Comparison of ENCODE assay signal across 8 mouse cellular contexts in genomic region chr4:86857113-86858069, GRCm38 (mm10). TPM values are rescaled to one million over a fixed set of nuclear protein-coding genes. Genes with fewer than 3 reads are reported as not detected.
DNase-seq lines count a peak whose midpoint lies in the region; ATAC-seq and TF ChIP-seq lines count a peak whose summit lies in the region.

Gene Rps6 (minus strand): TSS chr4:86857412.

- peak; percentile 98 for DNase-seq in 3T3-L1 (ENCODE audit: low read depth, low spot score)
- DNase-seq in adrenal gland, postnatal 4 days (ENCODE audit: low spot score in 2 of 2) = peak; percentile 85 to 91
- peak; percentile 99 for DNase-seq in embryonic facial prominence, embryonic 14.5 days (ENCODE audit: low spot score)
- peak; percentile 98 for DNase-seq in heart, adult 8-10 months (ENCODE audit: low spot score)
- DNase-seq in kidney, adult 9 months = peak; percentile 98
- peak; percentile 98 for DNase-seq in limb, embryonic 14.5 days (ENCODE audit: low spot score)
- peak; percentile 99 for DNase-seq in midbrain, postnatal 0 days (ENCODE audit: low spot score)
- DNase-seq in spleen, postnatal 14 days (ENCODE audit: low spot score in 2 of 2) = peak; percentile 87 to 94

- no peaks in the 10 kb centered on the region for H3K27me3 ChIP-seq in embryonic facial prominence, embryonic 14.5 days (replicated peaks; ENCODE audit: control insufficient read depth, insufficient read depth, low read length)
- H3K27me3 ChIP-seq in limb, embryonic 14.5 days (ENCODE audit: control insufficient read depth, insufficient read depth, low read length) = no peaks in the 10 kb centered on the region
- H3K27me3 ChIP-seq in midbrain, postnatal 0 days (ENCODE audit: insufficient read depth, low read length) = no peaks in the 10 kb centered on the region

- peak within 1 kb of the TSS; percentile 92 for H3K4me2 ChIP-seq in embryonic facial prominence, embryonic 14.5 days (ENCODE audit: low read depth, low read length)
- H3K4me2 ChIP-seq in limb, embryonic 14.5 days (replicated peaks; ENCODE audit: low read depth, low read length, severe bottlenecking) = peak within 1 kb of the TSS; percentile 85
- peak within 1 kb of the TSS; percentile 72 for H3K4me2 ChIP-seq in midbrain, postnatal 0 days (ENCODE audit: low read depth, low read length, poor library complexity, severe bottlenecking)

- no peaks in the 10 kb centered on the region for H3K9me3 ChIP-seq in embryonic facial prominence, embryonic 14.5 days (ENCODE audit: control insufficient read depth, low read length)
- no peaks in the 10 kb centered on the region for H3K9me3 ChIP-seq in limb, embryonic 14.5 days (ENCODE audit: control insufficient read depth, low read length)
- H3K9me3 ChIP-seq in midbrain, postnatal 0 days (ENCODE audit: low read length) = no peaks in the 10 kb centered on the region

- peak; percentile 97; the same call in 1 of the 2 replicates for TF ChIP-seq POLR2A in limb, embryonic 14.5 days (IDR thresholded peaks at IDR 0.05; ENCODE audit: borderline replicate concordance, extremely low read depth, insufficient read depth, insufficient read length)

- peak within 1 kb of the TSS; percentile 100 for H3K9ac ChIP-seq in embryonic facial prominence, embryonic 14.5 days (ENCODE audit: low read depth, low read length)
- H3K9ac ChIP-seq in limb, embryonic 14.5 days (ENCODE audit: low read depth, low read length, severe bottlenecking) = peak within 1 kb of the TSS; percentile 99
- peak within 1 kb of the TSS; percentile 93 for H3K9ac ChIP-seq in midbrain, postnatal 0 days (replicated peaks; ENCODE audit: low read length, poor library complexity, severe bottlenecking)

- WGBS in embryonic facial prominence, embryonic 14.5 days = under 1% methylated on average over 48 of the region's 68 CpGs
- WGBS in limb, embryonic 14.5 days = under 1% methylated on average over 57 of the region's 68 CpGs
- WGBS in midbrain, postnatal 0 days = under 1% methylated on average over 61 of the region's 68 CpGs

- peaks cover 12% of the 10 kb centered on the region for H3K4me1 ChIP-seq in embryonic facial prominence, embryonic 14.5 days (ENCODE audit: control insufficient read depth, insufficient read depth, low read length)
- H3K4me1 ChIP-seq in limb, embryonic 14.5 days (ENCODE audit: control insufficient read depth, insufficient read depth, low read length) = peaks cover 5% of the 10 kb centered on the region; the same call in 1 of the 2 replicates
- H3K4me1 ChIP-seq in midbrain, postnatal 0 days (ENCODE audit: insufficient read depth, low read length) = peaks cover 6% of the 10 kb centered on the region; the same call in 1 of the 2 replicates

- H3K36me3 ChIP-seq in embryonic facial prominence, embryonic 14.5 days (ENCODE audit: control insufficient read depth, insufficient read depth, low read length) = peaks cover 34% of the 10 kb centered on the region
- H3K36me3 ChIP-seq in limb, embryonic 14.5 days (ENCODE audit: control insufficient read depth, insufficient read depth, low read length) = peaks cover 31% of the 10 kb centered on the region
- H3K36me3 ChIP-seq in midbrain, postnatal 0 days (ENCODE audit: insufficient read depth, low read length) = peaks cover 20% of the 10 kb centered on the region

- peak within 1 kb of the TSS; percentile 97 for H3K27ac ChIP-seq in embryonic facial prominence, embryonic 14.5 days (replicated peaks; ENCODE audit: low read depth, low read length)
- peak within 1 kb of the TSS; percentile 98 for H3K27ac ChIP-seq in limb, embryonic 14.5 days (replicated peaks; ENCODE audit: low read depth, low read length)
- peak within 1 kb of the TSS; percentile 98 for H3K27ac ChIP-seq in midbrain, postnatal 0 days (ENCODE audit: low read depth, low read length)

- TF ChIP-seq CTCF in midbrain, postnatal 0 days (IDR thresholded peaks at IDR 0.05) = no peak; the same call in 1 of the 2 replicates

- peak within 1 kb of the TSS; percentile 97 for H3K4me3 ChIP-seq in embryonic facial prominence, embryonic 14.5 days (ENCODE audit: low read depth, low read length)
- peak within 1 kb of the TSS; percentile 97 for H3K4me3 ChIP-seq in limb, embryonic 14.5 days (replicated peaks; ENCODE audit: low read length)
- H3K4me3 ChIP-seq in midbrain, postnatal 0 days (ENCODE audit: low read depth, low read length) = peak within 1 kb of the TSS; percentile 96

- peak; percentile 98 for ATAC-seq in embryonic facial prominence, embryonic 14.5 days (ENCODE audit: low read depth)
- peak; percentile 98 for ATAC-seq in limb, embryonic 14.5 days (ENCODE audit: low FRiP score, low read depth)
- ATAC-seq in midbrain, postnatal 0 days (ENCODE audit: low FRiP score) = peak; percentile 98

RNA-seq across cellular contexts. Expression of gene Rps6, which starts in this region (rescaled TPM):
- total RNA-seq in adrenal gland, postnatal 4 days (2021) = 1,000 to 10,000 TPM; 1,162 to 1,195 TPM
- 827 and 832 TPM in 2 replicates for polyA plus RNA-seq in embryonic facial prominence, embryonic 14.5 days (2014; fragmentation: Nextera tagmentation; extraction: Ambion mirVana)
- total RNA-seq in heart, adult 8-10 months (2022) = 100 to 1,000 TPM; 483 to 550 (median 520) TPM
- polyA plus RNA-seq in limb, embryonic 14.5 days (2012; rRNA removed) = 1,562 and 2,024 TPM in 2 replicates
- 903 and 916 TPM in 2 replicates for polyA plus RNA-seq in limb, embryonic 14.5 days (2014; fragmentation: Nextera tagmentation; extraction: Ambion mirVana)
- total RNA-seq in midbrain, postnatal 0 days (2014; rRNA removed) = 941 and 988 TPM in 2 replicates
- 310 and 336 TPM in 2 replicates for polyA plus RNA-seq in midbrain, postnatal 0 days (2015; fragmentation: Nextera tagmentation; extraction: Ambion mirVana)

Comparison
In these comparisons a context has a peak if more than half of its experiments do, and no peak if none do; other contexts are left out.
1. Peak in every context shown above with its lines: DNase-seq, ATAC-seq, H3K4me3 ChIP-seq and H3K27ac ChIP-seq.